Mouse (Mus musculus): ENCODE data around the gene Foxn3.

DNA sequence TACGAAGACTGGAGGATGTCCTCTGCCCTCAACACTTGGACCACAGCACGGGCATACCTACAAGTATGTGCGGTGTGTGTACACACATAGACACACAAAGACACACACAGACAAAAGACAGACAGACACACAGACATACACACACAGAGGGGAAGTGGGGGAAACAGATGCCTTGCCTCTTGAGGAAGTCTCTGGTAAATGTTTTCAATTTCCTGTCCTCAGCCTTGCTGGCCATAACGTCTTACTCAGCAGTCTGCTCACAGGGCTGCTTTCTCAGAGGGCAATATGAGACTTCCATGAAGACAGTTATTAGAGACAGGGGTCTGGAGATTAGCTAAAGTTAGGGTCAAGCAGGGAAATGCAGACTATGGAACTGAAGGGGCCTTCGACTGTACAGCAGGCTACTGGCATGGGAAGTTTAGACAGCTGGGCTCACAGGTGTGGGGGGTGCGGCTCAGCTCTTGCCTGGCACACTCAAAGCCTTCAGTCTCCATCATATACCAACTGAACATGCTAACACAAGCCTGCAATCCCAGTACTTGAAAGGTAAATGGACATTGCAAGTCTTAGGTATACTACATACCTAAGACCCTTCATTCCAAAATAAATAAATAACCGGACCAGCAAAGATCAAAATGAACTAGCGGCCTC, 278.8 kb downstream of the Foxn3 start:
- no peak for TF ChIP-seq CTCF (conservative IDR thresholded peaks at IDR 0.05 in 1 of 2, IDR thresholded peaks at IDR 0.05 in 1 of 2; ENCODE audit: low read depth in 2 of 2, low read length in 2 of 2)
- TF ChIP-seq POLR2A (IDR thresholded peaks at IDR 0.05; ENCODE audit: low read depth, low read length), result no peak
- TF ChIP-seq TBP (conservative IDR thresholded peaks at IDR 0.05; ENCODE audit: low read depth, low read length), result no peak
- TF ChIP-seq CHD1 (IDR thresholded peaks at IDR 0.05; ENCODE audit: low read depth, low read length), result no peak
- TF ChIP-seq HCFC1 (IDR thresholded peaks at IDR 0.05; ENCODE audit: low read depth, low read length), result no peak
- no peak for TF ChIP-seq BHLHE40 (IDR thresholded peaks at IDR 0.05; ENCODE audit: low read depth, low read length)
- no peak for TF ChIP-seq EP300 (IDR thresholded peaks at IDR 0.05; ENCODE audit: low read length)
- no peak for TF ChIP-seq SIN3A (IDR thresholded peaks at IDR 0.05; ENCODE audit: low read length)
- TF ChIP-seq ZC3H11A (IDR thresholded peaks at IDR 0.05; ENCODE audit: low read depth, low read length), result no peak
- TF ChIP-seq JUN (IDR thresholded peaks at IDR 0.05; ENCODE audit: insufficient read depth, low read depth, low read length), result no peak

All from CH12.LX (cell line).